Comparison of ENCODE assay signal across 13 mouse cellular contexts in genomic region chr10:110429578-110429977, GRCm38 (mm10). TPM values are rescaled to one million over a fixed set of nuclear protein-coding genes. Genes with fewer than 3 reads are reported as not detected.
DNase-seq lines count a peak whose midpoint lies in the region; ATAC-seq lines count a peak whose summit lies in the region.
"Had no signal": no experiment of that assay in that cellular context is flagged by ENCODE, and none has a peak within 500 bp of the region (broad histone marks: within the 10 kb centered on the region; RNA-seq: fewer than 3 reads in every experiment).

No protein-coding gene starts in this region.

- no peaks in the 10 kb centered on the region for H3K27me3 ChIP-seq in embryonic facial prominence, embryonic 14.5 days (replicated peaks; ENCODE audit: control insufficient read depth, insufficient read depth, low read length)
- H3K27me3 ChIP-seq in hindbrain, embryonic 13.5 days, result no peaks in the 10 kb centered on the region
- H3K27me3 ChIP-seq in midbrain, embryonic 15.5 days (replicated peaks), result no peaks in the 10 kb centered on the region
- H3K27me3 ChIP-seq: liver, embryonic 12.5 days had no signal

- no peak overlapping the region for H3K4me2 ChIP-seq in embryonic facial prominence, embryonic 14.5 days (ENCODE audit: low read depth, low read length)
- no peak overlapping the region for H3K4me2 ChIP-seq in hindbrain, embryonic 13.5 days
- no peak overlapping the region for H3K4me2 ChIP-seq in midbrain, embryonic 15.5 days
- H3K4me2 ChIP-seq: heart, embryonic 11.5 days; liver, embryonic 12.5 days had no signal

- H3K9me3 ChIP-seq in embryonic facial prominence, embryonic 14.5 days (ENCODE audit: control insufficient read depth, low read length), result no peaks in the 10 kb centered on the region
- H3K9me3 ChIP-seq in hindbrain, embryonic 13.5 days, result no peaks in the 10 kb centered on the region
- no peaks in the 10 kb centered on the region for H3K9me3 ChIP-seq in midbrain, embryonic 15.5 days
- H3K9me3 ChIP-seq: liver, embryonic 12.5 days had no signal

- H3K27ac ChIP-seq in embryonic facial prominence, embryonic 14.5 days (replicated peaks; ENCODE audit: low read depth, low read length), result no peak overlapping the region
- H3K27ac ChIP-seq in hindbrain, embryonic 13.5 days, result peak overlapping the region; percentile 55
- H3K27ac ChIP-seq in midbrain, embryonic 15.5 days, result peak overlapping the region; percentile 30; the same call in 1 of the 2 replicates
- H3K27ac ChIP-seq: kidney, postnatal 0 days; liver, embryonic 12.5 days had no signal

- intact Hi-C loops in gastrocnemius, postnatal 14 days (cut with DNase I; ENCODE audit: low total_unique reads), result no loop called here

- peak; percentile 80 for ATAC-seq in embryonic facial prominence, embryonic 14.5 days (ENCODE audit: low read depth)
- ATAC-seq in hindbrain, embryonic 13.5 days (ENCODE audit: low FRiP score), result no peak
- peak; percentile 73 for ATAC-seq in midbrain, embryonic 15.5 days (replicated peaks)
- ATAC-seq: inflammation-experienced regulatory T-cells, adult 6 months; liver, embryonic 12.5 days had no signal

- no peaks in the 10 kb centered on the region for H3K36me3 ChIP-seq in embryonic facial prominence, embryonic 14.5 days (ENCODE audit: control insufficient read depth, insufficient read depth, low read length)
- H3K36me3 ChIP-seq in hindbrain, embryonic 13.5 days, result peaks cover 4% of the 10 kb centered on the region
- H3K36me3 ChIP-seq in midbrain, embryonic 15.5 days (replicated peaks), result 0 out of 2 replicates have a peak, but pooled peaks cover 4% of the 10 kb centered on the region
- H3K36me3 ChIP-seq: liver, embryonic 12.5 days had no signal

- H3K9ac ChIP-seq in embryonic facial prominence, embryonic 14.5 days (ENCODE audit: low read depth, low read length), result no peak overlapping the region
- H3K9ac ChIP-seq in hindbrain, embryonic 13.5 days, result no peak overlapping the region
- H3K9ac ChIP-seq in midbrain, embryonic 15.5 days, result no peak overlapping the region
- H3K9ac ChIP-seq: liver, embryonic 12.5 days had no signal

- peak; percentile 14 for DNase-seq in gastrocnemius, postnatal 14 days
- DNase-seq in gastrocnemius, postnatal 10 days, result no peak
- peak; percentile 83 for DNase-seq in embryonic facial prominence, embryonic 14.5 days (ENCODE audit: low spot score)
- no peak for DNase-seq in testis, postnatal 14 days (ENCODE audit: low spot score)
- no peak for DNase-seq in ovary, postnatal 14 days (ENCODE audit: low spot score)
- DNase-seq: cerebellum, postnatal 36 days; right cerebral cortex, adult 18-20 months had no signal

- H3K4me3 ChIP-seq in embryonic facial prominence, embryonic 14.5 days (ENCODE audit: low read depth, low read length), result no peak overlapping the region
- H3K4me3 ChIP-seq in hindbrain, embryonic 13.5 days, result no peak overlapping the region
- H3K4me3 ChIP-seq in midbrain, embryonic 15.5 days, result no peak overlapping the region
- H3K4me3 ChIP-seq: liver, embryonic 12.5 days had no signal

- peaks cover 6% of the 10 kb centered on the region for H3K4me1 ChIP-seq in embryonic facial prominence, embryonic 14.5 days (ENCODE audit: control insufficient read depth, insufficient read depth, low read length)
- H3K4me1 ChIP-seq in hindbrain, embryonic 13.5 days (replicated peaks), result peaks cover 26% of the 10 kb centered on the region
- H3K4me1 ChIP-seq in midbrain, embryonic 15.5 days, result peaks cover 20% of the 10 kb centered on the region
- H3K4me1 ChIP-seq: liver, embryonic 12.5 days had no signal

- WGBS in embryonic facial prominence, embryonic 14.5 days, result 26% methylated on average over 6 of the region's 6 CpGs
- 46% methylated on average over 6 of the region's 6 CpGs for WGBS in hindbrain, embryonic 13.5 days
- 20% methylated on average over 6 of the region's 6 CpGs for WGBS in midbrain, embryonic 15.5 days

RNA-seq across cellular contexts. Expression of gene Nav3, which starts 26.4 kb away (rescaled TPM):
- total RNA-seq in gastrocnemius, postnatal 14 days (2021), result 1 to 10 TPM; 5.8 TPM
- total RNA-seq in gastrocnemius, postnatal 10 days (2021), result 10 to 100 TPM in 1 of 2 experiments, 1 to 10 TPM in 1; 9.8 to 13.7 TPM
- 10.7 and 12.1 TPM in 2 replicates for polyA plus RNA-seq in embryonic facial prominence, embryonic 14.5 days (2014; fragmentation: Nextera tagmentation; extraction: Ambion mirVana)
- 22.7 and 24.2 TPM in 2 replicates for polyA plus RNA-seq in hindbrain, embryonic 13.5 days (2015; fragmentation: Nextera tagmentation; extraction: Ambion mirVana)
- 24.7 and 27.0 TPM in 2 replicates for polyA plus RNA-seq in midbrain, embryonic 15.5 days (2015; fragmentation: Nextera tagmentation; extraction: Ambion mirVana)

Comparison
In these comparisons a context has a peak if more than half of its experiments do, and no peak if none do; other contexts are left out.
1. DNase-seq: peak in gastrocnemius, postnatal 14 days (single experiment) and embryonic facial prominence, embryonic 14.5 days (single experiment); none in gastrocnemius, postnatal 10 days (single experiment), testis, postnatal 14 days (single experiment) and ovary, postnatal 14 days (single experiment).